Mouse (Mus musculus): ENCODE measurements around the gene Jam3. TPM values are rescaled to one million over a fixed set of nuclear protein-coding genes. Genes with fewer than 3 reads are reported as not detected.
A peak's percentile ranks its signal among the peaks of the same experiment; 100 is the strongest.

Gene Jam3
- polyA plus RNA-seq, 1 experiment from 2014 or later, result 163 TPM

DNA sequence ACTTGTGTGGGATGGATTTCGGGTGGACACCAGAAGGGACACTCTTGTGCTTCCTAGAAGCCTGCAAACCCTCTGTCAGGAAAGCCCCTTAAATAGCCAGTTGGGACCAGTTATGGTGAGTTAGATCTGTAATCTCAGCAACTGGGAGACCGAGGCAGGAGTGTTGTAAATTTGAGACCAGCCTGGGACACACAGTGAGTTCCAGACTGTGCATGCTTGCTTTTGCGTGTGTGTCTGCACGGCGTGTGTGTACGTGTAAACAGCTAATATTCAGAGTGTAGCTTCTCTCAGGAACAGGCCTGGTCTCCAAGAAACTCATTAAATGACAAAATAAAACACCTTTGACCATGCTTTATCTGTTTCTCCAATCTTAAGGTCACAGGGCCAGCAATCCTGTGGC lies 20.5 kb upstream of the Jam3 start:
- DNase-seq (ENCODE audit: low spot score), result no peak
- no peaks in the 10 kb centered on the region for H3K36me3 ChIP-seq (ENCODE audit: control insufficient read depth, insufficient read depth, low read length)
- no peaks in the 10 kb centered on the region for H3K27me3 ChIP-seq (ENCODE audit: control insufficient read depth, insufficient read depth, low read length)
- ATAC-seq (ENCODE audit: low FRiP score), result peak; percentile 25; the same call in 1 of the 2 replicates
- no peaks in the 10 kb centered on the region for H3K4me1 ChIP-seq (replicated peaks; ENCODE audit: control insufficient read depth, insufficient read depth, low read length)
- no peaks in the 10 kb centered on the region for H3K9me3 ChIP-seq (ENCODE audit: control insufficient read depth, low read length)
- H3K9ac ChIP-seq (ENCODE audit: low read depth, low read length), result no peak overlapping the region
- H3K27ac ChIP-seq (ENCODE audit: low read depth, low read length), result no peak overlapping the region
- 89% methylated on average over 6 of the region's 6 CpGs for WGBS
- no peak overlapping the region for H3K4me3 ChIP-seq (ENCODE audit: low read depth, low read length)
- H3K4me2 ChIP-seq (replicated peaks; ENCODE audit: low read depth, low read length), result no peak overlapping the region

- no peak overlapping the region for H3K9ac ChIP-seq (ENCODE audit: low read depth, low read length)
- H3K9me3 ChIP-seq (ENCODE audit: control insufficient read depth, low read length), result no peaks in the 10 kb centered on the region
- ATAC-seq (ENCODE audit: low FRiP score) (no peak), DNase-seq (ENCODE audit: low spot score) (no peak)
- H3K4me2 ChIP-seq (replicated peaks; ENCODE audit: low read depth, low read length), result no peak overlapping the region
- no peaks in the 10 kb centered on the region for H3K27me3 ChIP-seq (ENCODE audit: control insufficient read depth, insufficient read depth, low read length)
- no peaks in the 10 kb centered on the region for H3K36me3 ChIP-seq (ENCODE audit: control insufficient read depth, insufficient read depth, low read length)
- H3K4me3 ChIP-seq (ENCODE audit: low read depth, low read length), result no peak overlapping the region
- H3K27ac ChIP-seq (ENCODE audit: low read depth, low read length), result no peak overlapping the region
- H3K4me1 ChIP-seq (replicated peaks; ENCODE audit: control insufficient read depth, insufficient read depth, low read length), result no peaks in the 10 kb centered on the region
- 89% methylated on average over 13 of the region's 13 CpGs for WGBS
Observed at GRCm38 (mm10) chr9:27175241-27175640, 20.0 kb upstream of the Jam3 start.

- Histone ChIP-seq H3K4me1 (replicated peaks; ENCODE audit: control insufficient read depth, insufficient read depth, low read length) (no peaks in the 10 kb centered on the region), H3K4me2 (replicated peaks; ENCODE audit: low read depth, low read length) (no peak overlapping the region), H3K9me3 (ENCODE audit: control insufficient read depth, low read length) (no peaks in the 10 kb centered on the region), H3K27me3 (ENCODE audit: control insufficient read depth, insufficient read depth, low read length) (no peaks in the 10 kb centered on the region), H3K4me3 (ENCODE audit: low read depth, low read length) (no peak overlapping the region), H3K9ac (ENCODE audit: low read depth, low read length) (no peak overlapping the region), H3K27ac (ENCODE audit: low read depth, low read length) (no peak overlapping the region), H3K36me3 (ENCODE audit: control insufficient read depth, insufficient read depth, low read length) (no peaks in the 10 kb centered on the region)
- WGBS, result 48% methylated on average over 5 of the region's 5 CpGs
- DNase-seq (ENCODE audit: low spot score) (no peak), ATAC-seq (ENCODE audit: low FRiP score) (no peak)
Observed at GRCm38 (mm10) chr9:27174079-27174478, 18.9 kb upstream of the Jam3 start.

GRCm38 (mm10) chr9:27173646-27174045 lies 18.4 kb upstream of the Jam3 start:
- WGBS, result 83% methylated on average over 2 of the region's 2 CpGs
- H3K4me2 ChIP-seq (replicated peaks; ENCODE audit: low read depth, low read length), result no peak overlapping the region
- no peaks in the 10 kb centered on the region for H3K27me3 ChIP-seq (ENCODE audit: control insufficient read depth, insufficient read depth, low read length)
- no peak overlapping the region for H3K9ac ChIP-seq (ENCODE audit: low read depth, low read length)
- no peak overlapping the region for H3K27ac ChIP-seq (ENCODE audit: low read depth, low read length)
- DNase-seq (ENCODE audit: low spot score) (no peak), ATAC-seq (ENCODE audit: low FRiP score) (no peak)
- no peaks in the 10 kb centered on the region for H3K4me1 ChIP-seq (replicated peaks; ENCODE audit: control insufficient read depth, insufficient read depth, low read length)
- H3K4me3 ChIP-seq (ENCODE audit: low read depth, low read length), result no peak overlapping the region
- H3K36me3 ChIP-seq (ENCODE audit: control insufficient read depth, insufficient read depth, low read length), result no peaks in the 10 kb centered on the region
- H3K9me3 ChIP-seq (ENCODE audit: control insufficient read depth, low read length), result no peaks in the 10 kb centered on the region

DNA sequence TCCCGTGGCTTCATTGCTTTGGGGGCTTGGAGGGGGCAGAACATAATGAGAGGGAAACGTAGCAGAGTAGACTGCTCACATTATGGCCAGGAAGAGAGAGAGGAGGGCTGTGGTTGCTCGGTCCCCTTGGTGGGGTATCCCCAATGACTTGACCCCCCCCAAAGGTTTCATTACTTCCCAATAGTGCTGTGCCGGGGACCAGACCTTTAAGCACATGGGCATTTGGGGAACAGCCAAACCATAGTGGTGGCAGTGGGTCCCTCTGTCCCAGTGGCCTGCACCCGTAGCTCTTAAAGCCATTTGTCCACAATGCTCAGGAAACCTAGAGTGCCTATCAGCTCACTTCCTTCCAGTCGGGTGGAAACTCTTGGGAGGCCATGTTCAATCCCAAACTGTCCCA lies 17.6 kb upstream of the Jam3 start:
- Histone ChIP-seq H3K4me1 (replicated peaks; ENCODE audit: control insufficient read depth, insufficient read depth, low read length) (no peaks in the 10 kb centered on the region), H3K4me3 (ENCODE audit: low read depth, low read length) (no peak overlapping the region), H3K9me3 (ENCODE audit: control insufficient read depth, low read length) (no peaks in the 10 kb centered on the region), H3K27ac (ENCODE audit: low read depth, low read length) (no peak overlapping the region), H3K9ac (ENCODE audit: low read depth, low read length) (no peak overlapping the region), H3K4me2 (replicated peaks; ENCODE audit: low read depth, low read length) (no peak overlapping the region), H3K27me3 (ENCODE audit: control insufficient read depth, insufficient read depth, low read length) (no peaks in the 10 kb centered on the region), H3K36me3 (ENCODE audit: control insufficient read depth, insufficient read depth, low read length) (no peaks in the 10 kb centered on the region)
- no peak for DNase-seq (ENCODE audit: low spot score)
- 84% methylated on average over 6 of the region's 6 CpGs for WGBS
- ATAC-seq (ENCODE audit: low FRiP score), result no peak

DNA sequence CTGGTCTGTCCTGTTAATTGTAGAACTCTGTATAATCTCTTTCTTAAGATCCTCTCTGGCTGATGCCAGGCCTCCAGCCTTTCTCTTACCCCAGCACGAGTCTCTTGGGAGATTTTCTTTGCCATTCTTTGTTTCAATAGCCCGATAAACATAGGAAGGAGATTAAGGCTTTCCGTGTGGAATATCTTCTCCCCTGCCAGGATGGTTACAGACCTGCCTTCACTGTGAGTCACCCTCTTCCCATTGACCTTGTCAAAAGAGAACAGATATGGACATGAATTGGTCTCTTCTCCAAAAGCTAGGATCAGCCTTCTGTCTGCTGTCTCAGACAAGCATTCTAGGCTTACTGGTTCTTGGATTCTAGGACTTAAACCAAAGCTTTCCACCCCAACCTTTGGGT lies 15.5 kb upstream of the Jam3 start:
- no peaks in the 10 kb centered on the region for H3K9me3 ChIP-seq (ENCODE audit: control insufficient read depth, low read length)
- DNase-seq (ENCODE audit: low spot score) (no peak), ATAC-seq (ENCODE audit: low FRiP score) (no peak)
- no peaks in the 10 kb centered on the region for H3K36me3 ChIP-seq (ENCODE audit: control insufficient read depth, insufficient read depth, low read length)
- no peak overlapping the region for H3K9ac ChIP-seq (ENCODE audit: low read depth, low read length)
- no peak overlapping the region for H3K4me3 ChIP-seq (ENCODE audit: low read depth, low read length)
- H3K27ac ChIP-seq (ENCODE audit: low read depth, low read length), result no peak overlapping the region
- H3K4me1 ChIP-seq (replicated peaks; ENCODE audit: control insufficient read depth, insufficient read depth, low read length), result no peaks in the 10 kb centered on the region
- no peak overlapping the region for H3K4me2 ChIP-seq (replicated peaks; ENCODE audit: low read depth, low read length)
- WGBS, result 81% methylated on average over 3 of the region's 3 CpGs
- H3K27me3 ChIP-seq (ENCODE audit: control insufficient read depth, insufficient read depth, low read length), result no peaks in the 10 kb centered on the region

DNA sequence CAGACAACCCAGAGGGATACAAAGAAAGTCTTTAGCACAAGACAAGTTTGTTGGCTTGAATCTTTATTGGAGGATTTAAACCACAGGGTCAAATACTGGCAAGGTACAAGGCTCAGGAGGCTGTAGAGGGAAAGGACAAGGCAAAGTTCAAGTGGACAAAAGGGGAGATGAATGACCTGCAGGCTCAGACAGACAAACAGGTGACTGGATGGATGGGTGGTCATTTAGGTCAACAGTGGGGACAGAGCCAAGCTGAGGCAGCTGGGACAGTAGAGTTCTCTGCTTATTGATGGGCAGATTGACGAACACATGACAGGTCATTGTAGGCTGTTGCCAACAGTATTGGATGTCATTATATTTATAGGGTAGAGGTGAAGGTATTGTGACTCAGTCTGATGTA lies 11.8 kb upstream of the Jam3 start:
- no peak for ATAC-seq (ENCODE audit: low FRiP score)
- Histone ChIP-seq H3K9me3 (ENCODE audit: control insufficient read depth, low read length) (no peaks in the 10 kb centered on the region), H3K27ac (ENCODE audit: low read depth, low read length) (no peak overlapping the region), H3K4me2 (replicated peaks; ENCODE audit: low read depth, low read length) (no peak overlapping the region), H3K4me1 (replicated peaks; ENCODE audit: control insufficient read depth, insufficient read depth, low read length) (no peaks in the 10 kb centered on the region; the same call in 1 of the 2 replicates), H3K9ac (ENCODE audit: low read depth, low read length) (no peak overlapping the region), H3K4me3 (ENCODE audit: low read depth, low read length) (no peak overlapping the region), H3K27me3 (ENCODE audit: control insufficient read depth, insufficient read depth, low read length) (no peaks in the 10 kb centered on the region), H3K36me3 (ENCODE audit: control insufficient read depth, insufficient read depth, low read length) (no peaks in the 10 kb centered on the region)
- WGBS, result 86% methylated on average over 1 of the region's 1 CpGs
- DNase-seq (ENCODE audit: low spot score), result no peak

DNA sequence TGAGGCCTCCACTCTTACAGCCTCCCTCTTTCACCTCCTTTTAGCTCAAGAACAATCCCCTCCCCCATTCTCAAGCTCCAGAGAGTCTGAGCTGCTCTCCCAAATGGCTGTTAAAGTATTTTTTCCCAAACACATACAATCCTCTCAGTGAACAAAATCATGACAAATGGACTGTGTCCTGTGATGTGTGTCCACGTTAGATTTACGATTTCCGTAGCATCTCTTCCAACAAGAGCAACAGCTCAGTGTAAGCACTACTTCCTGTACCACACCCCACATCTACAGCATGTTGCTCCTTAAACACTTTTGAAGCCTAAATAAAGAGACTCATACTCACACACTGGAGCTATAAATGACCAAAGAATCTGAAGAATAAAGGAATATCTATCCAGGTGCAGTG lies 10.4 kb upstream of the Jam3 start:
- Histone ChIP-seq H3K9ac (ENCODE audit: low read depth, low read length) (no peak overlapping the region), H3K4me2 (replicated peaks; ENCODE audit: low read depth, low read length) (no peak overlapping the region), H3K4me3 (ENCODE audit: low read depth, low read length) (no peak overlapping the region), H3K9me3 (ENCODE audit: control insufficient read depth, low read length) (no peaks in the 10 kb centered on the region), H3K27ac (ENCODE audit: low read depth, low read length) (no peak overlapping the region), H3K36me3 (ENCODE audit: control insufficient read depth, insufficient read depth, low read length) (no peaks in the 10 kb centered on the region), H3K4me1 (replicated peaks; ENCODE audit: control insufficient read depth, insufficient read depth, low read length) (no peaks in the 10 kb centered on the region; the same call in 1 of the 2 replicates), H3K27me3 (ENCODE audit: control insufficient read depth, insufficient read depth, low read length) (no peaks in the 10 kb centered on the region)
- no peak for DNase-seq (ENCODE audit: low spot score)
- 72% methylated on average over 3 of the region's 3 CpGs for WGBS
- ATAC-seq (ENCODE audit: low FRiP score), result no peak

GRCm38 (mm10) chr9:27164957-27165356 lies 9.7 kb upstream of the Jam3 start:
- H3K27me3 ChIP-seq (ENCODE audit: control insufficient read depth, insufficient read depth, low read length), result no peaks in the 10 kb centered on the region

More at GRCm38 (mm10) chr9:27164957-27165356, 9.7 kb upstream of the Jam3 start:
- Histone ChIP-seq H3K36me3 (ENCODE audit: control insufficient read depth, insufficient read depth, low read length) (no peaks in the 10 kb centered on the region), H3K4me3 (ENCODE audit: low read depth, low read length) (no peak overlapping the region), H3K27ac (ENCODE audit: low read depth, low read length) (no peak overlapping the region), H3K9ac (ENCODE audit: low read depth, low read length) (no peak overlapping the region), H3K9me3 (ENCODE audit: control insufficient read depth, low read length) (no peaks in the 10 kb centered on the region), H3K4me1 (replicated peaks; ENCODE audit: control insufficient read depth, insufficient read depth, low read length) (no peaks in the 10 kb centered on the region; the same call in 1 of the 2 replicates), H3K4me2 (replicated peaks; ENCODE audit: low read depth, low read length) (no peak overlapping the region)
- ATAC-seq (ENCODE audit: low FRiP score) (no peak), DNase-seq (ENCODE audit: low spot score) (no peak)
- WGBS, result 29% methylated on average over 2 of the region's 2 CpGs

All from hindbrain, embryonic 11.5 days (tissue).